Mouse (Mus musculus) MEL (cell line): ENCODE results near the gene Tmem98. TPM values are rescaled to one million over a fixed set of nuclear protein-coding genes. Genes with fewer than 3 reads are reported as not detected.
A peak's percentile ranks its signal among the peaks of the same experiment; 100 is the strongest.

Experiments
- DNase-seq: peaks from one replicate; pipeline ENCODE4 v3.0.0; 2011; ENCODE audit warnings: low read depth, low spot score
- H3K27ac ChIP-seq: 2 replicates; pipeline ENCODE4 v1.5.1; 2012; ENCODE audit warnings: low read depth, mild to moderate bottlenecking, control low read depth, low read length, moderate library complexity; ENCODE audit not compliant: control insufficient read depth
- H3K27me3 ChIP-seq, 2 experiments: fragments of 150-350 bp in 1 of 2; sonication (generic) in 1 of 2; 2 replicates each; pipeline ENCODE4 v1.6.1; 2012; ENCODE audit warnings: low read length in 2 of 2, mild to moderate bottlenecking in 2 of 2, improper control_type of control experiment in 1 of 2, moderate library complexity in 1 of 2; ENCODE audit not compliant: insufficient read depth in 2 of 2, control insufficient read depth in 1 of 2
- H3K36me3 ChIP-seq, 2 experiments: 2 replicates each; pipeline ENCODE4 v1.6.1; 2012 to 2014; ENCODE audit warnings: low read length in 2 of 2, improper control_type of control experiment in 1 of 2, inconsistent platforms in 1 of 2, mild to moderate bottlenecking in 1 of 2; ENCODE audit not compliant: insufficient read depth in 2 of 2, control insufficient read depth in 1 of 2
- H3K4me1 ChIP-seq, 2 experiments: fragments of 150-350 bp in 1 of 2; sonication (generic) in 1 of 2; 2 replicates each; pipeline ENCODE4 v1.6.1; 2012; ENCODE audit warnings: low read length in 2 of 2, improper control_type of control experiment in 1 of 2, mild to moderate bottlenecking in 1 of 2; ENCODE audit not compliant: insufficient read depth in 2 of 2, control insufficient read depth in 1 of 2
- H3K4me3 ChIP-seq, 2 experiments: fragments of 150-350 bp in 1 of 2; sonication (generic) in 1 of 2; 2 replicates each; pipeline ENCODE4 v1.5.1; 2012; ENCODE audit warnings: low read depth in 2 of 2, low read length in 2 of 2, mild to moderate bottlenecking in 2 of 2, moderate library complexity in 2 of 2, control low read depth in 1 of 2, improper control_type of control experiment in 1 of 2; ENCODE audit not compliant: control insufficient read depth in 1 of 2, insufficient read depth in 1 of 2
- H3K79me2 ChIP-seq: 2 replicates; pipeline ENCODE4 v1.6.1; 2012; ENCODE audit warnings: mild to moderate bottlenecking, low read length, moderate library complexity; ENCODE audit not compliant: control insufficient read depth, poor library complexity, insufficient read depth
- H3K9ac ChIP-seq: 2 replicates; pipeline ENCODE4 v1.6.1; 2012; ENCODE audit warnings: low read depth, mild to moderate bottlenecking, control low read depth, low read length, moderate library complexity; ENCODE audit not compliant: control insufficient read depth, poor library complexity, severe bottlenecking
- H3K9me3 ChIP-seq: fragments of 150-350 bp; sonication (generic); replicated peaks from 2 replicates; pipeline ENCODE4 v1.6.1; 2012; ENCODE audit warnings: mild to moderate bottlenecking, low read length, improper control_type of control experiment, moderate library complexity; ENCODE audit not compliant: insufficient read depth
- BHLHE40 ChIP-seq: IDR thresholded peaks from 2 replicates; pipeline ENCODE4 v1.6.1; 2012; ENCODE audit warnings: low read depth, mild to moderate bottlenecking, inconsistent platforms, low read length, improper control_type of control experiment, borderline replicate concordance
- CHD1 ChIP-seq: IDR thresholded peaks from 2 replicates; pipeline ENCODE4 v1.6.1; 2012; ENCODE audit warnings: low read depth, mild to moderate bottlenecking, inconsistent platforms, low read length, improper control_type of control experiment
- CTCF ChIP-seq, 3 experiments: IDR thresholded peaks in 2 of 3; conservative IDR thresholded peaks in 1 of 3; 2 replicates each; pipeline ENCODE4 v1.5.1; 2011 to 2012; ENCODE audit warnings: low read length in 3 of 3, low read depth in 2 of 3, mild to moderate bottlenecking in 2 of 3, improper control_type of control experiment in 1 of 3, inconsistent platforms in 1 of 3, mixed read lengths in 1 of 3, moderate library complexity in 1 of 3; ENCODE audit not compliant: control insufficient read depth in 1 of 3, insufficient read depth in 1 of 3, poor library complexity in 1 of 3, severe bottlenecking in 1 of 3
- E2F4 ChIP-seq: IDR thresholded peaks from 2 replicates; pipeline ENCODE4 v1.6.1; 2011; ENCODE audit warnings: low read depth, low read length, improper control_type of control experiment, borderline replicate concordance
- ELF1 ChIP-seq: IDR thresholded peaks from 2 replicates; pipeline ENCODE4 v1.6.1; 2014; ENCODE audit warnings: low read depth, mild to moderate bottlenecking, inconsistent platforms, low read length, improper control_type of control experiment, moderate library complexity
- EP300 ChIP-seq, 2 experiments: IDR thresholded peaks; 2 replicates each; pipeline ENCODE4 v1.6.1; 2011; ENCODE audit warnings: improper control_type of control experiment in 2 of 2, low read length in 2 of 2, low read depth in 1 of 2, mild to moderate bottlenecking in 1 of 2
- ETS1 ChIP-seq: IDR thresholded peaks from 2 replicates; pipeline ENCODE4 v1.6.1; 2012; ENCODE audit warnings: low read depth, mild to moderate bottlenecking, inconsistent platforms, low read length, improper control_type of control experiment, moderate library complexity
- GATA1 ChIP-seq: IDR thresholded peaks from 2 replicates; pipeline ENCODE4 v1.6.1; 2011; ENCODE audit warnings: low read depth, low read length, improper control_type of control experiment
- JUND ChIP-seq: IDR thresholded peaks from 2 replicates; pipeline ENCODE4 v1.6.1; 2011; ENCODE audit warnings: low read depth, mild to moderate bottlenecking, improper control_type of control experiment, low read length
- KAT2A ChIP-seq: conservative IDR thresholded peaks from 2 replicates; pipeline ENCODE4 v1.6.1; 2012; ENCODE audit warnings: low read depth, low read length, improper control_type of control experiment, inconsistent platforms
- MAFK ChIP-seq: IDR thresholded peaks from 2 replicates; pipeline ENCODE4 v1.6.1; 2011; ENCODE audit warnings: low read depth, mild to moderate bottlenecking, low read length, improper control_type of control experiment, borderline replicate concordance
- MAX ChIP-seq: IDR thresholded peaks from 2 replicates; pipeline ENCODE4 v1.6.1; 2011; ENCODE audit warnings: low read length, improper control_type of control experiment
- MAZ ChIP-seq: IDR thresholded peaks from 2 replicates; pipeline ENCODE4 v1.6.1; 2012; ENCODE audit warnings: low read depth, mild to moderate bottlenecking, inconsistent platforms, low read length, improper control_type of control experiment
- MEF2A ChIP-seq: IDR thresholded peaks from 2 replicates; pipeline ENCODE4 v1.6.1; 2014; ENCODE audit warnings: low read depth, mild to moderate bottlenecking, inconsistent platforms, low read length, improper control_type of control experiment; ENCODE audit not compliant: poor library complexity, insufficient replicate concordance, severe bottlenecking; ENCODE audit errors: extremely low read depth
- MXI1 ChIP-seq: IDR thresholded peaks from 2 replicates; pipeline ENCODE4 v1.6.1; 2011; ENCODE audit warnings: mild to moderate bottlenecking, low read depth, low read length, improper control_type of control experiment
- MYC ChIP-seq: IDR thresholded peaks from 2 replicates; pipeline ENCODE4 v1.6.1; 2011; ENCODE audit warnings: low read depth, mild to moderate bottlenecking, low read length, improper control_type of control experiment, moderate library complexity
- NELFE ChIP-seq: IDR thresholded peaks from 2 replicates; pipeline ENCODE4 v1.6.1; 2011; ENCODE audit warnings: low read depth, low read length, improper control_type of control experiment
- NRF1 ChIP-seq: IDR thresholded peaks from 2 replicates; pipeline ENCODE4 v1.6.1; 2014; ENCODE audit warnings: low read depth, mild to moderate bottlenecking, inconsistent platforms, low read length, improper control_type of control experiment, moderate library complexity; ENCODE audit not compliant: poor library complexity, insufficient read depth, severe bottlenecking
- POLR2A ChIP-seq, 2 experiments: IDR thresholded peaks; 2 replicates each; pipeline ENCODE4 v1.6.1; 2011 to 2012; ENCODE audit warnings: low read length in 2 of 2, mild to moderate bottlenecking in 2 of 2, control low read depth in 1 of 2, improper control_type of control experiment in 1 of 2, low read depth in 1 of 2, moderate library complexity in 1 of 2; ENCODE audit not compliant: control insufficient read depth in 1 of 2, insufficient read depth in 1 of 2, poor library complexity in 1 of 2
- POLR2AphosphoS2 ChIP-seq: IDR thresholded peaks from 2 replicates; pipeline ENCODE4 v1.6.1; 2011; ENCODE audit warnings: low read length, improper control_type of control experiment
- POLR2AphosphoS5 ChIP-seq: IDR thresholded peaks from 2 replicates; pipeline ENCODE4 v1.6.1; 2012; ENCODE audit warnings: low read depth, borderline replicate concordance, mild to moderate bottlenecking, inconsistent platforms, low read length, moderate library complexity, mixed read lengths
- RAD21 ChIP-seq: IDR thresholded peaks from 2 replicates; pipeline ENCODE4 v1.6.1; 2011; ENCODE audit warnings: mild to moderate bottlenecking, low read depth, low read length, improper control_type of control experiment
- RCOR1 ChIP-seq: IDR thresholded peaks from 2 replicates; pipeline ENCODE4 v1.6.1; 2012; ENCODE audit warnings: low read depth, mild to moderate bottlenecking, inconsistent platforms, low read length, improper control_type of control experiment
- SMC3 ChIP-seq: IDR thresholded peaks from 2 replicates; pipeline ENCODE4 v1.6.1; 2011; ENCODE audit warnings: low read depth, low read length, improper control_type of control experiment
- TAL1 ChIP-seq: IDR thresholded peaks from 2 replicates; pipeline ENCODE4 v1.6.1; 2012; ENCODE audit warnings: mild to moderate bottlenecking, inconsistent platforms, low read length, moderate library complexity, mixed read lengths
- TBP ChIP-seq: IDR thresholded peaks from 2 replicates; pipeline ENCODE4 v1.8.0; 2011; ENCODE audit warnings: low read depth, low read length, improper control_type of control experiment
- UBTF ChIP-seq: IDR thresholded peaks from 2 replicates; pipeline ENCODE4 v1.6.1; 2012; ENCODE audit warnings: low read depth, mild to moderate bottlenecking, inconsistent platforms, low read length, improper control_type of control experiment, moderate library complexity, borderline replicate concordance; ENCODE audit not compliant: insufficient read depth
- USF1 ChIP-seq: IDR thresholded peaks from 2 replicates; pipeline ENCODE4 v1.6.1; 2014; ENCODE audit warnings: low read depth, mild to moderate bottlenecking, inconsistent platforms, low read length, improper control_type of control experiment, moderate library complexity
- ZC3H11A ChIP-seq: IDR thresholded peaks from 2 replicates; pipeline ENCODE4 v1.6.1; 2012; ENCODE audit warnings: low read depth, mild to moderate bottlenecking, inconsistent platforms, low read length, improper control_type of control experiment
- ZKSCAN1 ChIP-seq: IDR thresholded peaks from 2 replicates; pipeline ENCODE4 v1.6.1; 2012; ENCODE audit warnings: low read depth, mild to moderate bottlenecking, inconsistent platforms, low read length, improper control_type of control experiment, moderate library complexity
- ZMIZ1 ChIP-seq: IDR thresholded peaks from 2 replicates; pipeline ENCODE4 v1.6.1; 2012; ENCODE audit warnings: low read depth, mild to moderate bottlenecking, inconsistent platforms, low read length, improper control_type of control experiment, moderate library complexity
- ZNF384 ChIP-seq: IDR thresholded peaks from 2 replicates; pipeline ENCODE4 v1.6.1; 2012; ENCODE audit warnings: low read depth, mild to moderate bottlenecking, inconsistent platforms, low read length, improper control_type of control experiment
- polyA plus RNA-seq, 2 experiments: library from polyadenylated mRNA; stranded (reverse) in 1 of 2; unstranded in 1 of 2; fragments of >175 nt in 1 of 2; fragments of >200 nt in 1 of 2; gene quantifications; 2 replicates each; pipeline versions ENCODE4 v1.2.1 to v1.2.4; 2012; ENCODE audit warnings: low replicate concordance in 2 of 2, low read depth in 1 of 2; ENCODE audit not compliant: insufficient read length in 2 of 2, insufficient read depth in 1 of 2, missing spikeins in 1 of 2
- total RNA-seq: library from RNA; depleted of rRNA; stranded (reverse); fragments of 300-350 nt; gene quantifications from 2 replicates; pipeline ENCODE4 v1.2.3, GENCODE M21; 2012

Gene Tmem98
- total and polyA plus RNA-seq, 3 experiments: 21.5 to 33.5 TPM; not detected in 1

- TF ChIP-seq ZNF384: no peak
These were observed 43.9 kb upstream of the Tmem98 start (continued) for GRCm38 (mm10) chr11:80766068-80766467.

GRCm38 (mm10) chr11:80766472-80767319 is 43.3 kb upstream of the Tmem98 start:
- peaks cover 51% of the 10 kb centered on the region in 2 experiments for H3K4me1 ChIP-seq
- H3K36me3 ChIP-seq: peaks cover 6 to 68% of the 10 kb centered on the region in 2 experiments
- H3K9ac ChIP-seq: peak overlapping the region; percentile 65
- H3K9me3 ChIP-seq: no peaks in the 10 kb centered on the region
- H3K27me3 ChIP-seq: no peaks in the 10 kb centered on the region
- H3K79me2 ChIP-seq: peaks cover 38% of the 10 kb centered on the region
- DNase-seq: peak; percentile 92
- H3K27ac ChIP-seq: peak overlapping the region; percentile 93
- peak overlapping the region; percentile 43 to 46 for H3K4me3 ChIP-seq
- TF ChIP-seq USF1 (no peak), MAZ (peak; percentile 26; the same call in 1 of the 2 replicates), EP300 (IDR thresholded peaks at IDR 0.05; ENCODE audit: low read depth in 1 of 2, low read length in 2 of 2) (peak; percentile 96 to 98), POLR2A (IDR thresholded peaks at IDR 0.05; ENCODE audit: control insufficient read depth in 1 of 2, insufficient read depth in 1 of 2, low read depth in 1 of 2, low read length in 2 of 2, poor library complexity in 1 of 2) (peak in 1 of 2 experiments; percentile 59; a peak in 2 of 4 replicates), MAX (no peak), E2F4 (no peak), KAT2A (peak; percentile 25; the same call in 1 of the 2 replicates), TBP (peak; percentile 87), MAFK (peak; percentile 60; the same call in 1 of the 2 replicates), POLR2AphosphoS2 (peak; percentile 74; the same call in 1 of the 2 replicates), GATA1 (peak; percentile 97), ETS1 (peak; percentile 95), CHD1 (peak; percentile 62; the same call in 1 of the 2 replicates), RAD21 (no peak), MYC (peak; percentile 58; the same call in 1 of the 2 replicates), SMC3 (no peak), TAL1 (peak; percentile 70), ZKSCAN1 (no peak), POLR2AphosphoS5 (no peak), JUND (peak; percentile 92), NRF1 (no peak), BHLHE40 (peak; percentile 67; the same call in 1 of the 2 replicates), MEF2A (no peak; the same call in 1 of the 2 replicates), MXI1 (peak; percentile 66), UBTF (0 out of 2 replicates have a peak, but pooled peaks have one; percentile 71), NELFE (peak; percentile 39; the same call in 1 of the 2 replicates), ZC3H11A (no peak), ZMIZ1 (peak; percentile 29; the same call in 1 of the 2 replicates), CTCF (IDR thresholded peaks at IDR 0.05 in 2 of 3, conservative IDR thresholded peaks at IDR 0.05 in 1 of 3; ENCODE audit: control insufficient read depth in 1 of 3, insufficient read depth in 1 of 3, low read depth in 2 of 3, low read length in 3 of 3, poor library complexity in 1 of 3, severe bottlenecking in 1 of 3) (no peak), ELF1 (0 out of 2 replicates have a peak, but pooled peaks have one; percentile 16), ZNF384 (0 out of 2 replicates have a peak, but pooled peaks have one; percentile 27), RCOR1 (peak; percentile 92)
